Mouse (Mus musculus): ENCODE results near the gene Colgalt1.

DNA sequence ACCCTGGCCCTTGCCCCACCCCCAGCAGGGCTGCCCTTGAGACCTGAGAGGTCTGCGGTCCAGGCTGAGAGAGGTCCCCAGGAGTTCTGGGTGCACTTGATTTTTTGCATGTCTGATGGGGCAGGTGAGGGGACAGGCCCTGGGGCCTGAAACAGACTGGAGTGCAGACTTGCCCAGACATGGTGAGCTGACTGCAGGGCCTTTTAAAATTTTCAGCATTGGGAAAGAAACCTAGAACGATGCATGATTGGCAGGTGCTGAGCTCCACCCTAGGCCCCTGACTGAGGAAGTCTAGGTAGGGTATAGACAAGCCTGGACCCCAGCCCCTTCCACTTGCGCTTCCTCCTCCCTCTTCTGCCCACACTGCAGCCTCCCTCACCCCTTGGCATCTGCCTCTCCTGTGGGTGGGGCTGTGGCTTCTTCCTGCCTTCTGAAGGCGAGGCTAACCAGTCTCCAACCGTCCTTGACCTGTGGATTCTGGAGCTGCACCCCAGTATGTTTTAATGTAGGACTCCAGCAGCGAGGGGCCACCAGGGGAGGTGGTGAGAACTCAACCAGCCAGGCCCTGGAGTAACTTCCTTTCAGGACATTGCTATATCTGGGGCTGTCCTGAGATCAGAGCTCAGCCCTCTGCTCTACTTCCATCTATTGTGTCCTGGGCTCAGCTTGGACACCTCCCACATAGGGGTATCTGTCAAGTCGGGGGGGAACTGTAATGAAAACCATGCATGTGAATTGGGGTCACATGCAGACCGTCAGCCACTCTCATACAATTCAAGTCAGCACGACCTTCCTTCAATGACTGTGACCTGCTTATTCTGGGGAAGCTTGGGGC, 16.7 kb downstream of the Colgalt1 start:
- TF ChIP-seq CTCF (IDR thresholded peaks at IDR 0.05; ENCODE audit: extremely low read depth, insufficient read length, insufficient replicate concordance, low read depth, low read length) = no peak
- no peak for TF ChIP-seq POLR2A (IDR thresholded peaks at IDR 0.05; ENCODE audit: low read depth, low read length)

All from small intestine, adult 2 months (tissue).